Mouse (Mus musculus) lung, postnatal 0 days (tissue): ENCODE results near the gene Pllp. TPM values are rescaled to one million over a fixed set of nuclear protein-coding genes. Genes with fewer than 3 reads are reported as not detected.
A peak's percentile ranks its signal among the peaks of the same experiment; 100 is the strongest.

ENCODE experiments used
- ATAC-seq: fragments of 200-750 bp; cut with Nextera tagmentation; 2 replicates; pipeline ENCODE4 v1.8.0; 2017; ENCODE audit warnings: moderate library complexity
- DNase-seq: peaks from one replicate; pipeline ENCODE4 v3.0.0-alpha.2; 2016; ENCODE audit warnings: low spot score
- H3K27ac ChIP-seq: fragments of 300-500 bp; sonication (generic); 2 replicates; pipeline ENCODE4 v1.5.1; 2014; ENCODE audit warnings: antibody characterized with exemption, mild to moderate bottlenecking, low read length, mixed read lengths
- H3K27me3 ChIP-seq: fragments of 300-500 bp; sonication (generic); replicated peaks from 2 replicates; pipeline ENCODE4 v1.6.1; 2014; ENCODE audit warnings: low read length, mixed read lengths; ENCODE audit not compliant: insufficient read depth
- H3K36me3 ChIP-seq: fragments of 300-500 bp; sonication (generic); 2 replicates; pipeline ENCODE4 v1.6.1; 2014; ENCODE audit warnings: low read length, mixed read lengths; ENCODE audit not compliant: insufficient read depth
- H3K4me1 ChIP-seq: fragments of 300-500 bp; sonication (generic); 2 replicates; pipeline ENCODE4 v1.6.1; 2014; ENCODE audit warnings: antibody characterized with exemption, low read depth, low read length, mixed read lengths; ENCODE audit not compliant: insufficient read depth
- H3K4me2 ChIP-seq: fragments of 300-500 bp; sonication (generic); replicated peaks from 2 replicates; pipeline ENCODE4 v1.6.1; 2014; ENCODE audit warnings: low read depth, mild to moderate bottlenecking, low read length, moderate library complexity, mixed read lengths
- H3K4me3 ChIP-seq: fragments of 300-500 bp; sonication (generic); 2 replicates; pipeline ENCODE4 v1.5.1; 2014; ENCODE audit warnings: low read depth, low read length
- H3K9ac ChIP-seq: fragments of 300-500 bp; sonication (generic); replicated peaks from 2 replicates; pipeline ENCODE4 v1.6.1; 2014; ENCODE audit warnings: low read depth, mild to moderate bottlenecking
- H3K9me3 ChIP-seq: fragments of 300-500 bp; sonication (generic); 2 replicates; pipeline ENCODE4 v1.6.1; 2016; ENCODE audit warnings: low read length, mixed read lengths
- CTCF ChIP-seq: IDR thresholded peaks from 2 replicates; pipeline ENCODE4 v1.5.1; 2016; ENCODE audit warnings: antibody characterized with exemption, mild to moderate bottlenecking
- EP300 ChIP-seq: IDR thresholded peaks from 2 replicates; pipeline ENCODE4 v1.6.1; 2016; ENCODE audit warnings: antibody characterized with exemption, mild to moderate bottlenecking, control low read depth
- WGBS: fragments of 180-500 bp; shearing (Covaris S2); extraction: QIAGEN DNeasy Blood & Tissue Kit; methylation state at CpG from one replicate; pipeline ENCODE4 v1.1.7; 2014; 5-methylcytosine and 5-hydroxymethylcytosine counted together
- polyA plus RNA-seq: library from polyadenylated mRNA; unstranded; fragments of >200 nt; fragmentation: Nextera tagmentation; extraction: Ambion mirVana; gene quantifications from 2 replicates; pipeline ENCODE4 v1.2.1, GENCODE M21; 2015

Pllp gene
- polyA plus RNA-seq, 1 experiment from 2014 or later, result 29.1 TPM

DNA sequence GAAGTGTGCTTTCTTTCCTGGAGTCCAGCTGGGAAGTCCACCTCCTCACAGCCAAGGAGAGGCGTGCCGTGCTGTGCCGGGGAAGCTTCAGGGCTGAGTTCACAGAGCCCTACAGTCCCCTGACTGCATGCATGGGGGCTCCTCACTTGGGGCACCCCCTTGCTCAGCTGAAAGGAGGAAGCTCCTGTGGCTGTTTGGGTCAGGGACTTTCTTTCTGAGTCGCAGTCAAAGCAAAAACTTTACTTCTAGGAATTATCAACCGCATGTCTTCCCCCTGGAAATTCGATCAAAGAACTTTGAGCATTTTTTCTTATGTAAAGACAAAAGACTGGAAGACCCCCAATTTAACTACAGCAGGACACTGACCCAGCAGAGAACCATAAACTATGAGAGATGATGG lies 43.8 kb upstream of the Pllp start:
- H3K9ac ChIP-seq, result no peak overlapping the region
- no peaks in the 10 kb centered on the region for H3K4me1 ChIP-seq
- ATAC-seq (no peak), DNase-seq (no peak)
- WGBS, result 65% methylated on average over 6 of the region's 6 CpGs
- no peaks in the 10 kb centered on the region for H3K36me3 ChIP-seq
- H3K9me3 ChIP-seq, result no peaks in the 10 kb centered on the region
- H3K4me2 ChIP-seq, result no peak overlapping the region
- H3K4me3 ChIP-seq, result no peak overlapping the region
- no peak overlapping the region for H3K27ac ChIP-seq
- no peak for TF ChIP-seq EP300
- TF ChIP-seq CTCF, result no peak
- H3K27me3 ChIP-seq, result no peaks in the 10 kb centered on the region

DNA sequence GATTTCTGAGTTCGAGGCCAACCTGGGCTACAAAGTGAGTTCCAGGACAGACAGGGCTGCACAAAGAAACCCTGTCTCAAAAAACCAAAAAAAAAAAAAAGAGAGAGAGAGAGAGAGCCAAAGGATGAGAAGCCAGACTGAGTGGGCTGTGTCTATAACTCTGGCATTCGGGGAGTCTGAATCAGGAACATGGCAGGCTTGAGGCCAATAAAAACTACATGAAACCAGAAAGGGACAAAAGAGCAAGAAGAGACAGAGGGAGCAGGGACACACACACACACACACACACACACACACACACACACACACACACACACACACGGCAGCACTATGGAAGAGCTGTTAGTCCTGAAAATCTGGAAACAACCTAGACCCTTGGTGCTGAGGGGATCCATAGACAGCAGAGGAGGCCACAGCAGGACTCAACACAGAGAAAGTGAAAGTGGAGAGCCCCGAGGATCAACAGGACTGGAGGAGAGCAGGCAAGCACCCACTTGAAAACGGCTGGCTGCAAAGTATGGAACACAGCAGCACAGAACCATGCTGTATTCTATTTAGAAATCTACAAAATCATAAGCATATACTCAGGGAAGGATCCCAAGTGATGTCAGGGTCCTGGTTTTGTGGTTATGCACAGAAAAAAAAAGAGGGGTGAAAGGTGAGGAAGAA lies 39.5 kb upstream of the Pllp start:
- TF ChIP-seq CTCF (no peak), EP300 (no peak)
- Histone ChIP-seq H3K27ac (no peak overlapping the region; the same call in 1 of the 2 replicates), H3K27me3 (no peaks in the 10 kb centered on the region), H3K4me1 (no peaks in the 10 kb centered on the region), H3K9ac (no peak overlapping the region), H3K9me3 (no peaks in the 10 kb centered on the region), H3K36me3 (no peaks in the 10 kb centered on the region), H3K4me3 (no peak overlapping the region), H3K4me2 (peak overlapping the region; percentile 22; the same call in 1 of the 2 replicates)
- 40% methylated on average over 5 of the region's 5 CpGs for WGBS
- ATAC-seq (peak; percentile 76; the same call in 1 of the 2 replicates), DNase-seq (peak; percentile 65)

DNA sequence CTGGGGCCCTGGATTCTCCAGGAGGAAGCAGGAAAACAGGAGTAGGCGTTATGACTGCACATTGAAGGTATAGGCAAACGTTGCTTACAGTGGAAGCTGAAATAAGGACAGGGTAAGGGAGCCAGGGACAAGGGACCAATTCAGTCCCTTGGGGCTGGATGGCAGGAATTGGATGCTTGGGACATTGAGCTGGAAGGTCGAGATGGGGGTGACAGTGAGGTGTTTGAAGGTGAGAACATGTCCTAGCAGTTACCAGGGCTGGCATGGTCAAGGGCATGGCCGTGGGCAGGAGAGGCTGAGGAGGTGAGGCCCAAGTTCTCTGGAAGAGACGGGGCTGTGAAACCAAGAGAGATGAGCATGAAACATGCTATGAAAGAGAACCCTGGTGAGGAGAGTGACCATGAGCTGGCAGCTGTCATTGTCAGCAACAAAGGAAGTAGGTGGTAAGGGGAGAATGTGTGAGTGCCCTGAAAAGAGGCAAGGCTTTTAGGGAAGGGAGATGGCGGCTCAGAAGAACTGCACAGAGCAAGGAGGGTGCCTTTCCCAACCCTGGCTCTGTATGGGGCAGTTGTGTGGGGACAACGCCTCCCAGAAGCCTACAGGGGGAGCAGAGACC lies 38.8 kb upstream of the Pllp start:
- H3K27me3 ChIP-seq, result no peaks in the 10 kb centered on the region
- no peak overlapping the region for H3K27ac ChIP-seq
- no peaks in the 10 kb centered on the region for H3K9me3 ChIP-seq
- H3K36me3 ChIP-seq, result no peaks in the 10 kb centered on the region
- H3K4me2 ChIP-seq, result no peak overlapping the region
- no peaks in the 10 kb centered on the region for H3K4me1 ChIP-seq
- DNase-seq, result no peak
- H3K4me3 ChIP-seq, result no peak overlapping the region
- 77% methylated on average over 7 of the region's 7 CpGs for WGBS
- ATAC-seq, result no peak
- H3K9ac ChIP-seq, result no peak overlapping the region
- no peak for TF ChIP-seq EP300
- no peak for TF ChIP-seq CTCF

DNA sequence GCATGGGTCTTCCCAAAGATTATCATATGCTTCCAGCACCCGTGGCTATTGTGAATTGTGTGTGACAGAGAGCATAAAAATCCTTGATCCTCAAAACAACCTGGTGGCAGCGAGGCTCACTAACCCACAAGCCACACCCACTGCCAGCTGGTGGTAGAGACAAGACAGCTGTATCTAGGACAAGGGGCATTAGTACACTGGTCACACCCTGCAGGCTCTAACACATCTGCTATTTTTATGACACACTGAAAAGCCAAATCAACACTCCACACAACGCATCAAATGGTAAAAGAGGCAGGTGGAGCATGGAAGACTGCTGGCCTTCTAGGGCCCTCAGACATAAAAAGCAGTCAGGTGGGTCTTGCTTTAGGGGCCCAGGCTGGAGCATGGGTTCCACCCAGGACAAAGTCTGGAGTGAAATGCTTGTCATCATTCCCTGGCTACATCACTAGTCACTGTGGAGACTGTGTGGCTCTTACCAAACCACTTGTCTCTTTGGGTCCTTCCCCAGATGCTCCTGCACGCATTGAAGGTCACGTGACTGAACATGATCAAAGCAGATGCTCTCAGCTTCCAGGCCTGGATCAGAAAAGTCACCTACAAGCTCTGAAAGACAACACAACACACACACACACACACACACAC lies 37.9 kb upstream of the Pllp start:
- ATAC-seq, result peak; percentile 52
- TF ChIP-seq EP300 (no peak), CTCF (no peak)

DNA sequence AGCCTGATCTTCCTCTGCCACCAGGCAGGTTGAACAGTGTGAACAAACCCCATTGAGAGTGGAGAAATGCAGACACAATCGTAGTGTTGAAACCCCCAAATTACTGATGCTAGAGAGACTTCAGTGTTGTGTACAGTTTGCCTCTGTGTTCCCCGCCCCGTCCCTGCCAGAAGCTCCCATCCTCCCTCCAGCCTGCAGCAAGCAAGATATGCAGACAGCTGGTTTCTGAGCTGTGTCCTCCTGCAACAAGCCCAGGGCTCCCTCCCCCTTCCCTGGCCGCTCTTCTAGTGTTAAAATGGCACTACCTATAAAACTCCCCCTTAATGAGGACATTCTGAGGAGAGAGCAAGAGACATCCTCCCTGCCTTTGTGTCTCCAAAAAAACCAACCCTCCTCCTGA lies 33.2 kb upstream of the Pllp start:
- WGBS, result 73% methylated on average over 4 of the region's 4 CpGs
- no peaks in the 10 kb centered on the region for H3K4me1 ChIP-seq

More for the DNA sequence above, 37.9 kb upstream of the Pllp start:
- 65% methylated on average over 5 of the region's 5 CpGs for WGBS
- H3K27ac ChIP-seq, result no peak overlapping the region
- no peak overlapping the region for H3K4me3 ChIP-seq
- no peaks in the 10 kb centered on the region for H3K36me3 ChIP-seq
- H3K9ac ChIP-seq, result no peak overlapping the region
- H3K9me3 ChIP-seq, result no peaks in the 10 kb centered on the region
- no peaks in the 10 kb centered on the region for H3K27me3 ChIP-seq
- H3K4me1 ChIP-seq, result no peaks in the 10 kb centered on the region
- DNase-seq, result no peak
- no peak overlapping the region for H3K4me2 ChIP-seq

DNA sequence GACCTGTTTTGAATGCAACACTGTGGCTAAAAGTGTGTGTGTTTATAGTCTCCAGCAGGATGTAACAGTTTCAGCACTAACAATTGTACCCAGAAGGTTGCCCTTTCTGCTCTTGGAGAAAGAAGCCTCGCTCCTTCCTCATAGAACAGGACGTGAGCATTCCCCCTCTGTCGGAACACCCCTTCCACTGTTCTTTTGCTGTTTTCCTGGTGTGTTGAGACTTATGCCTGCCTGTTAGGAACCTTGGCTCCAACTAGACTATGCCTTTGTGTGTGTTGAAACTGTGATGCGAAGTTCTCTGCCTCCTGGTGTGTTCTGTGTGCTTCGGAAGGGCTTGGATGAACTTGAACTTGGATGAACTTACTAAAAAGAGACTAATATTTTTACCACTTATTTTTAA lies 29.9 kb upstream of the Pllp start:
- Histone ChIP-seq H3K9me3 (no peaks in the 10 kb centered on the region), H3K27ac (no peak overlapping the region), H3K4me3 (no peak overlapping the region), H3K9ac (no peak overlapping the region), H3K27me3 (no peaks in the 10 kb centered on the region), H3K4me1 (no peaks in the 10 kb centered on the region), H3K36me3 (no peaks in the 10 kb centered on the region), H3K4me2 (no peak overlapping the region)
- ATAC-seq, result peak; percentile 62
- no peak for TF ChIP-seq CTCF
- no peak for TF ChIP-seq EP300
- DNase-seq, result no peak
- WGBS, result 63% methylated on average over 5 of the region's 5 CpGs

More for the DNA sequence above, 33.2 kb upstream of the Pllp start:
- TF ChIP-seq EP300, result no peak
- Histone ChIP-seq H3K9me3 (no peaks in the 10 kb centered on the region), H3K4me2 (no peak overlapping the region), H3K36me3 (no peaks in the 10 kb centered on the region), H3K27ac (no peak overlapping the region), H3K9ac (no peak overlapping the region), H3K4me3 (no peak overlapping the region), H3K27me3 (no peaks in the 10 kb centered on the region)
- no peak for DNase-seq
- no peak for ATAC-seq
